Mouse (Mus musculus) lung, adult 2 months (tissue): ENCODE data around the gene Slfn5. TPM values are rescaled to one million over a fixed set of nuclear protein-coding genes. Genes with fewer than 3 reads are reported as not detected.
A peak's percentile ranks its signal among the peaks of the same experiment; 100 is the strongest.
"Not testable (repeated sequence)": the region's sequence is repeated elsewhere in the genome, so short reads cannot be mapped to it uniquely, and the experiment has no call there.

Source experiments
- DNase-seq: peaks from one replicate; pipeline ENCODE4 v3.0.0; 2022
- H3K4me1 ChIP-seq: fragments of 200-500 bp; 2 replicates; pipeline ENCODE4 v1.6.1; 2011; ENCODE audit warnings: low read length; ENCODE audit not compliant: control insufficient read depth, insufficient read depth
- H3K4me3 ChIP-seq: fragments of 200-500 bp; replicated peaks from 2 replicates; pipeline ENCODE3; 2011; ENCODE audit warnings: low read depth, mild to moderate bottlenecking, control low read depth, low read length; ENCODE audit errors: extremely low read depth
- CTCF ChIP-seq: fragments of 200-500 bp; IDR thresholded peaks from 2 replicates; pipeline ENCODE4 v1.5.1; 2011; ENCODE audit warnings: mild to moderate bottlenecking, low read length, control low read depth; ENCODE audit not compliant: insufficient read depth
- POLR2A ChIP-seq: fragments of 200-500 bp; IDR thresholded peaks from 2 replicates; pipeline ENCODE4 v1.6.1; 2011; ENCODE audit warnings: low read depth, mild to moderate bottlenecking, control low read depth, low read length, borderline replicate concordance; ENCODE audit errors: extremely low read depth
- WGBS: fragments of 180-500 bp; shearing (Covaris S2); methylation state at CpG from one replicate; pipeline ENCODE4 v1.1.7; 2018; 5-methylcytosine and 5-hydroxymethylcytosine counted together
- polyA plus RNA-seq: library from polyadenylated mRNA; depleted of rRNA; stranded (reverse); fragments of >200 nt; gene quantifications from 2 replicates; pipeline ENCODE4 v1.2.3, GENCODE M21; 2012

Gene Slfn5
- polyA plus RNA-seq, 1 experiment = 25.1 TPM

DNA sequence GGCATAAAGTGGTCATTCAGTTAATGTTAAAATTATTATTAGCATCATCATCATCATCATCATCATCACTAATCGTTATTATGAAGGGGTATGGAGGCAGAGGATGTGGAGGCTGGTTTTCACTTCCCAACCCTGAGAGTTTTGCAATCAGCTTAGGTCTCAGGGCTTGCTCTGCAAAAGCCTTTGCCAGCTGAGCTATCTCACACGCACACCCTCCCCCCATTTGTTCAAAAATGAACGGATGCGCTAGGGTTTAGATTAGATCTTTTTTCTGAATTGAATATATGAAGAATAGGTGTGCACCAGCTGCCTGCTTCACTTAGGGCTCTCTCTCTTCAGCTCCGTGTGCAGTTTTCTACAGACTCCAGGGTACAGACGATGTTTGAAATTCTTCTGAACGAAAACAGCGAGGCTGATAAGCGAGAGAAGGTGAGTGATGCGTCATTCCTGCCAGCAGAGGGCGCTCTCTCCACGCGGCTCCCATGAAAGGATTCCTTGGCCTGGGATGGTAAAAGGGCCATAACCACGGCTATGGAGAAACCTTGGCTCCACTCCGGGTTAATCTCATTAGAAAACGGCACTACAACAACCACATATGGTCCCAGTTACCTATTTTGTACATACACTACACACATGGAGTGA, 36.3 kb upstream of the Slfn5 start:
- 6% methylated on average over 16 of the region's 16 CpGs for WGBS
- H3K4me3 ChIP-seq = no peak overlapping the region
- peak; percentile 72 for DNase-seq
- TF ChIP-seq POLR2A = no peak
- peak; percentile 98 for TF ChIP-seq CTCF
- no peaks in the 10 kb centered on the region for H3K4me1 ChIP-seq

DNA sequence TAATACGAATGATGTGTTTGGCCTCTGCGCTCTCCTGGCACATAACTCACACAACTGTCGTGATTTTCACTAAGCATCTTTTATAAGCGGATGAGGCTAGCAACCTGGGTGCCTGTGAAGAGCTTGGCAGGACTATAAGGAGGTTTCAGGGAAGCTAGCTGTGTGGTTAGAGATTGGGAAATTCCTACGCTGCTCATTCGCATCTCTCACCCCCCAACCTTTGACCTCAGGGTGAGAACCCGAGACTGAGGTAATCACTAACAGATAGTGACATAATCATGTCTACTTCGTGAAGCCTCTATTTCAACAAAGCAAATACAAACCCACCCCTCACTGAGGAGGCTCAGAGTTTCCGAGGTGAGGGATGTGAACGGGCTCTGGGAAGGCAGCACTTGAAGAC, 30.4 kb upstream of the Slfn5 start:
- DNase-seq = no peak
- Histone ChIP-seq H3K4me3 (no peak overlapping the region), H3K4me1 (no peaks in the 10 kb centered on the region)
- 49% methylated on average over 10 of the region's 10 CpGs for WGBS
- no peak for TF ChIP-seq CTCF
- TF ChIP-seq POLR2A = no peak

DNA sequence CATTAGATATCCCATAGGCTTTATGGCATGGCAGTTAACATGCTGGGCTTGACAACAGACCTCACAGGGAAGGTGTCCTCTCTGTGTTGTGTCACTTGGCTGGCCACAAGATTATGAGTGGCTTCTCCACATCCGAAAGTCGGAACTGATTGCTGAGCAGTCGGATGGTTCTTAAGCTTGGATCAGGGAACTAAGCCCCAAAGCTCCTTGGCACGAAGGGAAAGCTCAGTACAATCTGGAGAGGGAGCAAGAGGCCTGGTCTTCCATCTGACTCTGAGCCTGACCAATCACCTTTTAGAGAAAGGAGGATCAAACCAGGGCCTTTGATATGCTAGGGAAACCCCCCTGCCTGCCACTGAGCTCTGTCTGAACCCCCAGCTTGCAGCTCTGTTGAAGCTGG, 29.5 kb upstream of the Slfn5 start:
- WGBS = 75% methylated on average over 4 of the region's 4 CpGs
- Histone ChIP-seq H3K4me1 (no peaks in the 10 kb centered on the region), H3K4me3 (no peak overlapping the region)
- DNase-seq = no peak
- TF ChIP-seq CTCF (no peak), POLR2A (no peak)

DNA sequence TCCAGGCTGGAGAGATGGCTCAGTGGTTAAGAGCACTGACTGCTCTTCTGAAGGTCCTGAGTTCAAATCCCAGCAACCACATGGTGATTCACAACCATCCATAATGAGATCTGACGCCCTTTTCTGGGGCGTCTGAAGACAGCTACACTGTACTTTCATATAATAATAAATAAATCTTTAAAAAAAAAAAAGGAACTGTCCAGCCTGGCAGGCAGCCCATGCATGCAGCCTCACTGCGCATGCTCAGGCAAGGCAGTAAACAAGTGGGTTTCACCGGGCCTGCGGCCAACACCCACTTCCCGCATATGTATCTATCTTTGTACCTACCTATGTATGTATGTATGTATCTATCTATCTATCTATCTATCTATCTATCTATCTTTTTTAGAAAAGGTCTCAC, 27.2 kb upstream of the Slfn5 start:
- 36% methylated on average over 6 of the region's 6 CpGs for WGBS
- H3K4me1 ChIP-seq, DNase-seq, H3K4me3 ChIP-seq: not testable (repeated sequence)

DNA sequence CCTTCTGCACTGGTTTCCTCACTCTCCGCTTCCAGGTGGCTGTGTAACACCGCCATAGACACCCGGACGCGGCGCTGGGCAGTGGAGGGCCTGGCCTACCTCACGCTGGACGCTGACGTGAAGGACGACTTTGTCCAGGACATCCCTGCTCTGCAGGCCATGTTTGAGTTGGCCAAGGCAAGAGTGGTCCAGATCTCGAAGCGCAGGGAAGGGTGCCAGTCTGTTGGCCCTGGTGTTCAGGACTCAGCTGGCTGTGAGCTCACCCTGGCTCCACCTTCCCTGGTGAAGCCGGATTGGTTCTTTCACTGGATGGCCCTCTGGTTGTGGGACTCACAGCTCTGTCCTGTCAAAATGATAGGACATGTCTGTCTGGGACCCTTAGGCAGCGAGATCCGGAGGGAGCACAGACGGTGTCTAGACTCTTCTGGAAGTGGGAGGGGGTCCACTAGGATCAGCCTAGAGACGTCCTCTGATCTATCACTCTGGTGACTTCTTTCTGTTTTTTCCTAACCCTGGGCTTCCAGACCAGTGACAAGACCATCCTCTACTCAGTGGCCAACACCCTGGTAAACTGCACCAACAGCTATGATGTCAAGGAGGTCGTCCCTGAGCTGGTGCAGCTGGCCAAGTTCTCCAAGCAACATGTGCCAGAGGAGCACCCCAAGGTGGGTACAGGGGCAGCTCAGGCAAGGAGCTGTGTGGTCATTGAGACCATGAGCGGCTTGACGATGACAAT, 22.1 kb upstream of the Slfn5 start:
- 58% methylated on average over 20 of the region's 20 CpGs for WGBS
- TF ChIP-seq CTCF (no peak), POLR2A (no peak)
- Histone ChIP-seq H3K4me1 (peaks cover 7% of the 10 kb centered on the region), H3K4me3 (no peak overlapping the region)
- DNase-seq = no peak

DNA sequence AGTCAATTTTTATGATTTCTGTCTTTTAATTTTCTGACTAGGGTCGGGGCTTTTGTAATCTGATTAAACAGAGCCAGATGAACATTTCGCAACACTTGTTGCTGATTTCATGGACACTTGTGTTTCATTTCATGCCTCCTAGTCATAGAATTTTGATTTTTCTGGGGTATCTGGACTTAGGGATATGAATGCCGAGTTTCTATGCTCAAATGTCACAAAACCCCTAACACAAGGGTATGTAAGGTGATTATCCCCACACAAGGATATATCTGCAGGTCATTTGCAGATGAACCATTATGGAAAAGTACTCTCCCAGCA, 21.6 kb upstream of the Slfn5 start:
- TF ChIP-seq POLR2A (no peak), CTCF (no peak)
- WGBS = 53% methylated on average over 3 of the region's 3 CpGs
- Histone ChIP-seq H3K4me1 (peaks cover 7% of the 10 kb centered on the region), H3K4me3 (no peak overlapping the region)
- no peak for DNase-seq

DNA sequence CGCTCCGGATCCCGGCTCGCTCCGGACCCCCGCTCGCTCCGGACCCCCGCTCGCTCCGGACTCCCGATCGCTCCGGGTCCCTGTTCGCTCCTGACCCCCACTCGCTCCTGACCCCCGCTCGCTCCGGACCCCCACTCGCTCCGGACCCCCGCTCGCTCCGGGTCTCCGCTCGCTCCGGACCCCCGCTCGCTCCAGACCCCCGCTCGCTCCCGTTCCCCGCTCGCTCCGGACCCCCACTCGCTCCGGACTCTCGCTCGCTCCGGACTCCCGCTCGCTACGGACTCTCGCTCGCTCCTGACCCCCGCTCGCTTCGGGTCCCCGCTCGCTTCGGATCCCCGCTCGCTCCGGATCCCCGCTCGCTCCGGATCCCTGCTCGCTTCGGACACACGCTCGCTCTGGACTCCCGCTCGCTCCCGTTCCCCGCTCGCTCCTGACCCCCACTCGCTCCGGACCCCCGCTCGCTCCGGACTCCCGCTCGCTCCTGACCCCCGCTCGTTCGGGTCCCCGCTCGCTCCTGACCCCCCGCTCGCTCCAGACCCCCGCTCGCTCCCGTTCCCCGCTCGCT, 20.7 kb upstream of the Slfn5 start:
- not testable (repeated sequence) for DNase-seq, H3K4me3 ChIP-seq, H3K4me1 ChIP-seq
- WGBS = 4% methylated on average over 78 of the region's 85 CpGs

DNA sequence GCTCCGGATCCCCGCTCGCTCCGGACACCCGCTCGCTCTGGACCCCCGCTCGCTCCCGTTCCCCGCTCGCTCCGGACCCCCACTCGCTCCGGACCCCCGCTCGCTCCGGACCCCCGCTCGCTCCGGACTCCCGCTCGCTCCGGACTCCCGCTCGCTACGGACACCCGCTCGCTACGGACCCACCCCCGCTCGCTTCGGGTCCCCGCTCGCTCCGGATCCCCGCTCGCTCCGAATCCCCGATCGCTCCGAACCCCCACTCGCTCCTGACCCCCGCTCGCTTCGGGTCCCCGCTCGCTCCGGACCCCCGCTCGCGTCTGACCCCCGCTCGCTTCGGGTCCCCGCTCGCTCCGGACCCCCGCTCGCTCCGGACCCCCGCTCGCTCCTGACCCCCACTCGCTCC, 20.0 kb upstream of the Slfn5 start:
- not testable (repeated sequence) for H3K4me1 ChIP-seq, DNase-seq
- H3K4me3 ChIP-seq = peak overlapping the region; percentile 28
- 5% methylated on average over 48 of the region's 63 CpGs for WGBS

DNA sequence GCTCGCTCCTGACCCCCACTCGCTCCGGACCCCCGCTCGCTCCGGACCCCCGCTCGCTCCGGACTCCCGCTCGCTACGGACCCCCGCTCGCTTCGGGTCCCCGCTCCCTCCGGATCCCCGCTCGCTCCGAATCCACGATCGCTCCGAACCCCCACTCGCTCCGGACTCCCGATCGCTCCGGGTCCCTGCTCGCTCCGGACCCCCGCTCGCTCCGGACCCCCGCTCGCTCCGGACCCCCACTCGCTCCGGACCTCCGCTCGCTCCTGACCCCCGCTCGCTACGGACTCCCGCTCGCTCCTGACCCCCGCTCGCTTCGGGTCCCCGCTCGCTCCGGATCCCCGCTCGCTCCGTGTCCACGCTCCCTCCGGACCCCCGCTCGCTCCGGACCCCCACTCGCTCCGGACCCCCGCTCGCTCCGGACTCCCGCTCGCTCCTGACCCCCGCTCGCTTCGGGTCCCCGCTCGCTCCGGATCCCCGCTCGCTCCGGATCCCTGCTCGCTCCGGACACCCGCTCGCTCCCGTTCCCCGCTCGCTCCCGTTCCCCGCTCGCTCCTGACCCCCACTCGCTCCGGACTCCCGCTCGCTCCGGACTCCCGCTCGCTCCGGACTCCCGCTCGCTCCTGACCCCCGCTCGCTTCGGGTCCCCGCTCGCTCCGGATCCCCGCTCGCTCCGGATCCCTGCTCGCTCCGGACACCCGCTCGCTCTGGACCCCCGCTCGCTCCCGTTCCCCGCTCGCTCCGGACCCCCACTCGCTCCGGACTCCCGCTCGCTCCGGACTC, 19.3 kb upstream of the Slfn5 start:
- not testable (repeated sequence) for DNase-seq
- WGBS = 2% methylated on average over 109 of the region's 119 CpGs

DNA sequence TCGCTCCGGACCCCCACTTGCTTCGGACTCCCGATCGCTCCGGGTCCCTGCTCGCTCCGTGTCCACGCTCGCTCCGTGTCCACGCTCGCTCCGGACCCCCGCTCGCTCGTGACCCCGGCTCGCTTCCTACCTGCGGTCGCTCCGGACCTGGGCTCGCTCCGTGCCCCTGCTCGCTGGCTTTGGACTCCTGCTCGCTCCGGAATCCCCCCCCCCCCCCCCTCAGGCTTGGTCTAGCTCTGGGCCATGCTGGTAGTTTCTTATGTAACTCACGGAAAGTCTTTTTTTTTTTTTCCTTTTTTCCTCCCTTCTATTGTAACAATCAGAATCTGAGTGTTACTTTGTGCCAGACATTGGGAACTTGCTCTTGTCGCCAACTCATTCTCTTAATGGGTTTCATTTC, 18.0 kb upstream of the Slfn5 start:
- TF ChIP-seq POLR2A (no peak), CTCF (no peak)
- H3K4me1 ChIP-seq = peaks cover 7% of the 10 kb centered on the region
- H3K4me3 ChIP-seq = peak overlapping the region; percentile 72
- 3% methylated on average over 29 of the region's 29 CpGs for WGBS
- DNase-seq = no peak

More for the DNA sequence above, 19.3 kb upstream of the Slfn5 start:
- peak overlapping the region; percentile 41 for H3K4me3 ChIP-seq
- H3K4me1 ChIP-seq = not testable (repeated sequence)
